Mouse (Mus musculus) heart, embryonic 11.5 days (tissue): ENCODE measurements at regions not wholly inside any gene's neighbourhood (a gene's known extent, or its start where the extent isn't known, plus 50 kb on each side); places are given as distances from the start of the nearest gene placed in this dataset.

Source experiments
- ATAC-seq: fragments of 200-750 bp; cut with Nextera tagmentation; replicated peaks from 2 replicates; pipeline ENCODE4 v1.8.0; 2017; ENCODE audit warnings: moderate library complexity; ENCODE audit not compliant: insufficient number of reproducible peaks, low FRiP score, low TSS enrichment
- H3K27ac ChIP-seq: fragments of 300-500 bp; sonication (generic); 2 replicates; pipeline ENCODE4 v1.5.1; 2014; ENCODE audit warnings: mild to moderate bottlenecking, low read depth, low read length
- H3K27me3 ChIP-seq: fragments of 300-500 bp; sonication (generic); 2 replicates; pipeline ENCODE4 v1.6.1; 2014; ENCODE audit warnings: mild to moderate bottlenecking, low read length, mixed read lengths; ENCODE audit not compliant: control insufficient read depth, insufficient read depth
- H3K36me3 ChIP-seq: fragments of 300-500 bp; sonication (generic); 2 replicates; pipeline ENCODE4 v1.6.1; 2014; ENCODE audit warnings: mild to moderate bottlenecking, low read length, moderate library complexity, mixed read lengths; ENCODE audit not compliant: control insufficient read depth, insufficient read depth
- H3K4me1 ChIP-seq: fragments of 300-500 bp; sonication (generic); 2 replicates; pipeline ENCODE4 v1.6.1; 2014; ENCODE audit warnings: low read length; ENCODE audit not compliant: control insufficient read depth, insufficient read depth
- H3K4me2 ChIP-seq: fragments of 300-500 bp; sonication (generic); 2 replicates; pipeline ENCODE4 v1.6.1; 2014; ENCODE audit warnings: mild to moderate bottlenecking, moderate library complexity
- H3K4me3 ChIP-seq: fragments of 300-500 bp; sonication (generic); 2 replicates; pipeline ENCODE4 v1.5.1; 2014; ENCODE audit warnings: low read depth, low read length
- H3K9ac ChIP-seq: fragments of 300-500 bp; sonication (generic); 2 replicates; pipeline ENCODE4 v1.6.1; 2014; ENCODE audit warnings: mild to moderate bottlenecking, low read depth, low read length, moderate library complexity
- H3K9me3 ChIP-seq: fragments of 300-500 bp; sonication (generic); replicated peaks from 2 replicates; pipeline ENCODE4 v1.6.1; 2016; ENCODE audit warnings: low read length; ENCODE audit not compliant: control insufficient read depth
- WGBS: fragments of 180-500 bp; shearing (Covaris S2); extraction: QIAGEN DNeasy Blood & Tissue Kit; methylation state at CpG from one replicate; pipeline ENCODE4 v1.1.7; 2014; ENCODE audit not compliant: insufficient replicate concordance; 5-methylcytosine and 5-hydroxymethylcytosine counted together

DNA sequence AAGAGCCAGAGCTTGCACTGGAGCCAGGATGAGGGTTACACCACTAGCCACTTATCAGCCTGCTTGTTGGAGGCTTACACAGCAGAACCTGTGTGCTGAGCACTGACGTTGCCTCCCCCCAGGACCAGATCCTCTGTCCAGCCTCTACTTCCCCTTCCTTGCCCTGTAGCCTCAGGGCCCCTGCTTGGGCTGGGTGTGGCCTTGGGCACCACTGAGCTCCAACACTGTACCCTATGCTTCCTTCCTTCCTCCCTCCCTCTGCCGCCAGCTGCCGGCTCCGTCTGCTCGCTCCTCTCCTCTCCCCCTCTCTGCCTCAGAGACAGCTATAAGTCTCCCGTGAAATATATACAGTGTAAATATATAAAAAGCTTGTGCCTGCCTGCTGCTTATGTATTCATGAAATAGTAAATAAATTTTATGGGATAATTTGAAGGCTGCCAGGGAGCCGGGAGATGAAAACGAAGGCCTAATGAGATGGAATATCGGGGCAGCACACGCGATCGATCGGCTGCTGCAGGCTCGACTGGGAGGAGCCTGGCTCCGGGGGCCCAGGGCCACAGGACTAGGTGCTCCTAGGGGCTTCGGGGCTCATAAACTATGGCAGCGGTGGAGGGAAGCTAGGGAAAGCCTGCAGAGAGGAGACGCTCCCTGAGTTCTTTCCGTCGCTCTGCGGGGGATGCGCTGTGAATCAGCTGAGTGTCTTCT is 135.6 kb downstream of the Rbm19 start:
- peak overlapping the region; percentile 25 for H3K4me3 ChIP-seq
- no peak overlapping the region for H3K27ac ChIP-seq
- H3K27me3 ChIP-seq, result peaks cover 59% of the 10 kb centered on the region
- no peak overlapping the region for H3K9ac ChIP-seq
- no peaks in the 10 kb centered on the region for H3K9me3 ChIP-seq
- H3K36me3 ChIP-seq, result no peaks in the 10 kb centered on the region
- H3K4me2 ChIP-seq, result peak overlapping the region; percentile 52
- ATAC-seq, result no peak
- no peaks in the 10 kb centered on the region for H3K4me1 ChIP-seq
- WGBS, result 11% methylated on average over 22 of the region's 22 CpGs

DNA sequence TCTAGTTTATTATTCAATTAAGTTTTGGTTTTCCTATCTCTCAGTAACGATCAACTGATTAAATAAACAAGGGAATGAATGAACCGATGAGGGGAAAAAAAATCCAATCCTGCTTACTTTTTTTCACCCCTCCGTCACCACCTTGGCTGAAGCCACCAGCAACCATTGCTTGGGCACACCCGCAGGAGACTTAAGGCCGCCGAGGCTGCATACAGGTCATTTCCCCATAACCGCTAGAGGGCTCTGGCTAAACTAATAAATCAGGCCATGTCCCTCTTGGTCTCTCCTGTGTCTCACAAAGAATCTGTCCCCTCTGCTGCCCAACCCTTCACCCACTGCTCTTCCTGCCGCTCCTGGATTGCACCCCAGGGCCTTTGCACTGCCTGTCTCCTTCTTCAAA is 136.3 kb downstream of the Rbm19 start:
- Histone ChIP-seq H3K9ac (no peak overlapping the region), H3K27me3 (peaks cover 54% of the 10 kb centered on the region), H3K4me2 (no peak overlapping the region), H3K4me1 (no peaks in the 10 kb centered on the region), H3K36me3 (no peaks in the 10 kb centered on the region), H3K4me3 (no peak overlapping the region), H3K27ac (no peak overlapping the region), H3K9me3 (no peaks in the 10 kb centered on the region)
- ATAC-seq, result no peak
- WGBS, result 8% methylated on average over 8 of the region's 8 CpGs

DNA sequence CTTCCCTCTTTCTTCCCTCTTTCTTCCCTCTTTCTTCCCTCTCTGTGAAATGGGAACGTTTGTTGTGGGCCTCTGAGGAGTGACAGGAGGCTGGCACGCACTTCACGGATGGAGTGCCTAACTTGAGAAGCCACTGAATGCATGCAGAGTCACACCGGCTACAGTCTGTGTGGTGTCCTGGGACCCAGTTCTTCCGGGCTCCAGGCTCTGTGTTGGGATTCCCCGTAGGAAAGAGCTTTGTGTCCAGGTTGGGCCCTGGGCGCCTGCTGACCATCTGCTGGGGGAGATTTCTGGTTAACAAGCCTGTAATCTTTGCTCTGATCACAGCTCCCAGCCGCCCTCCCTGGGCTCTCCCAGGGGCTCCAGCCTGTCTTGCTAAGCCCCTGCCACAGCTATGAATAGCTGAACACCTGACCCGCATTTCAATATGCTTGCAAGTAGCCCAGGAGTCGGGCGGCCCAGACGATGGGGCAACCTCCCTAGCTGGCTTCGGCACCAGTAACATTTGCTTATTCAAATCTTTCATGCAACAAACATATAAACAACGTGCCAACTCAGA is 146.5 kb downstream of the Rbm19 start:
- Histone ChIP-seq H3K27ac (no peak overlapping the region), H3K9ac (no peak overlapping the region), H3K27me3 (peaks cover 37% of the 10 kb centered on the region), H3K36me3 (no peaks in the 10 kb centered on the region), H3K4me2 (no peak overlapping the region), H3K4me3 (no peak overlapping the region), H3K4me1 (no peaks in the 10 kb centered on the region), H3K9me3 (no peaks in the 10 kb centered on the region)
- ATAC-seq, result no peak
- WGBS, result 33% methylated on average over 14 of the region's 14 CpGs

DNA sequence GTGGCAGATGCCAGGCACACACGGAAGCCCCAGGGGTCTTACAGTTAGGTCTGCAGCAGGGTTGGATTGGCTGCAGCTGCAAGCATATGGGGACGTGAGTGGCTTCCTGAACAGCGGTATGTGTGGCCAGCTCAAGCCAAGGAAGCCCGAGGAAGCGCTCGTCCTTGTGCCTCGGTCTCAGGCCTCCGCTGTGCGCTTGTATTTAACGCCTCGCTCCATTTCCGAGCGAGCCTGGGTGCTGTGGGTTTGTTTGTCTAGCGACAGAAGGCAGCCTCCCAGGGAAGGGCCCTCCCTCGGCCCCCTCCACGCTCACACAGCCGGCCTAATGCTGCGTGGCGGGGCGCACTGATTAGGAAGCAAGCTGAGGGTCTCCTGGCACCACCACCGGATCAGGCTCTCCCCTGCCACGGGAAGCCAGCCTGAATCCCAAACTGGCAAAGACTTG is 153.2 kb downstream of the Rbm19 start:
- peaks cover 49% of the 10 kb centered on the region for H3K27me3 ChIP-seq
- no peaks in the 10 kb centered on the region for H3K36me3 ChIP-seq
- no peak for ATAC-seq
- H3K4me3 ChIP-seq, result no peak overlapping the region
- peak overlapping the region; percentile 58 for H3K4me2 ChIP-seq
- no peak overlapping the region for H3K27ac ChIP-seq
- 0 out of 2 replicates have a peak overlapping the region, but pooled peaks have one; percentile 23 for H3K9ac ChIP-seq
- 0 out of 2 replicates have a peak, but pooled peaks cover 4% of the 10 kb centered on the region for H3K4me1 ChIP-seq
- WGBS, result 6% methylated on average over 22 of the region's 22 CpGs
- H3K9me3 ChIP-seq, result no peaks in the 10 kb centered on the region

DNA sequence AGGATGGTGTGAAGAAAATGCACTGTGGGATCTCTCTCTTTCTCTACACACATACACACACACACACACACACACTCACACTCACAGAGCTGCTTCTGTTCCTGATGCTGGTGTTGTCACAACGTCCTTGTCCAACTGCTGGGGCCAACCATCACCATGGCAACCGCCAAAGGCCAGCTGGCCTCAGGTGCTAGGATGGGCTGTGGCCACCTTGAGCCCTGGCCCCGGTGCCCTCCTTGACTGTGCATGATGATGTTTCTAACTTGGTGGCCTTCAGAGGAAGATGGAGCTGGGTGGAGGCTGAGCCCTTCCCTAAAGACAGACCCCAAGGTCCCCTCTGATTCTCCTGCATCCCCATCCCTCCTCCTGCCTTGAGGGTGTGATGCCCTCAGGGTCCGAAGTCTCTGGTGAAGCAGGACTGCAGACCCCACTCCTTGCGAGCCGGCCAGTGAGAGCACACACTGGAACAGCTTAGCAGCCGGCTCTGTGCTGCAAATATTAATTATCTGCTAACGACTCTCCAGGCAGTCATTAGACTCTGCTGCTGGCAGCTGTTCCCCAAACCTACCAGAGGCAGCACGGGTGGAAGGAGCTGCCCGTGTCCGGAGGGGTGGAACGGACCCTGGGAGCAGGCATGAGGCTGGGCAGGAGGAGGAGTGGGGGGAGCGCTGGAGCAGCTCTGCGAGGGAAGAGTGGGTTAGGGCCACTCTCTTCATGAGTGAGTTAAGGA is 154.8 kb downstream of the Rbm19 start:
- WGBS, result 60% methylated on average over 14 of the region's 14 CpGs
- H3K27me3 ChIP-seq, result peaks cover 44% of the 10 kb centered on the region
- no peak for ATAC-seq

DNA sequence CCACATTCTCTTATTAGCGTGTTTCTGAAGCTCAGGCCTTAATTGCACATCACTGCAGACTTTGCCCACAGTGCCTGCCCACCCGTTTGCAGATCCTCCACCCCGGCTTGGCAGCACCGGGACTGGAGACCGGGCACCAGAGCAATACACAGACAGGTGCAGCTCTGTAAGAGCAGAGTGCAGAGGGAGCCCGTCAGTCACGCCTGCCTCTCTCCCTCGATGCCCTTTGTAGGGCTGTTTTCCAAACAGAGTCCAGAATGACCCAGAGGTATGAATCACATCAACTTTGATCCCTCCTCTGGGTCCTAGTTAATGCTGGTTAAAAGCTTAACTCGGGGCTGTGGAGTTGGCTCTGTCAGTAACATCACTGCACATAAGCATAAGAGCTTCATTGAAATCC is 155.3 kb upstream of the Lhx5 start:
- Histone ChIP-seq H3K4me1 (peaks cover 8% of the 10 kb centered on the region), H3K9me3 (no peaks in the 10 kb centered on the region), H3K4me3 (no peak overlapping the region), H3K27me3 (peaks cover 44% of the 10 kb centered on the region), H3K4me2 (no peak overlapping the region), H3K9ac (no peak overlapping the region), H3K36me3 (no peaks in the 10 kb centered on the region), H3K27ac (no peak overlapping the region)
- 75% methylated on average over 9 of the region's 9 CpGs for WGBS
- ATAC-seq, result no peak

More for the DNA sequence above, 154.8 kb downstream of the Rbm19 start:
- H3K27ac ChIP-seq, result no peak overlapping the region
- H3K4me1 ChIP-seq, result 0 out of 2 replicates have a peak, but pooled peaks cover 4% of the 10 kb centered on the region
- no peaks in the 10 kb centered on the region for H3K9me3 ChIP-seq
- H3K9ac ChIP-seq, result no peak overlapping the region
- no peaks in the 10 kb centered on the region for H3K36me3 ChIP-seq
- H3K4me2 ChIP-seq, result no peak overlapping the region
- no peak overlapping the region for H3K4me3 ChIP-seq

DNA sequence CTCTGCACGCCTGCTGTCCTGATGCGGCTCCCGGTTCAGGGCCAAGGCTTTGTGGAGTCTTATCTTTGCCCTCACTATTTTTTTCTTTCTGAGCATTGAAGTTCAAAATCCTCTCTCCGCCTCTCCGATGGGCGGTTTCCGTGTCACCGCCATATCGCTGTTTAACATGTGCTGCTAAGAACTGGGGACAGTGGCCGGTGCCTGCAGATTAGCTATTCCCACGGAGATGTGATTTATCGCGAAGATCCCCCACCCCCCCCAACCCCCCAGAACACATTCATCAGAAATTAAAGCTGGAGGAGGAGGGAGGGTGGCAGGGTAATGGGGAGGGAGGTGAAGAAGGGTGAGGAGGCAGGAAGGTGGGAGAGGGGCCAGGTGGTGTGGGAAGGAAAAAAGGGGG is 151.2 kb upstream of the Lhx5 start:
- no peaks in the 10 kb centered on the region for H3K9me3 ChIP-seq
- H3K9ac ChIP-seq, result no peak overlapping the region
- no peak overlapping the region for H3K27ac ChIP-seq
- H3K27me3 ChIP-seq, result peaks cover 56% of the 10 kb centered on the region
- no peak for ATAC-seq
- H3K4me1 ChIP-seq, result peaks cover 10% of the 10 kb centered on the region
- WGBS, result 0% methylated on average over 13 of the region's 13 CpGs
- no peaks in the 10 kb centered on the region for H3K36me3 ChIP-seq
- no peak overlapping the region for H3K4me3 ChIP-seq
- H3K4me2 ChIP-seq, result peak overlapping the region; percentile 27; the same call in 1 of the 2 replicates

DNA sequence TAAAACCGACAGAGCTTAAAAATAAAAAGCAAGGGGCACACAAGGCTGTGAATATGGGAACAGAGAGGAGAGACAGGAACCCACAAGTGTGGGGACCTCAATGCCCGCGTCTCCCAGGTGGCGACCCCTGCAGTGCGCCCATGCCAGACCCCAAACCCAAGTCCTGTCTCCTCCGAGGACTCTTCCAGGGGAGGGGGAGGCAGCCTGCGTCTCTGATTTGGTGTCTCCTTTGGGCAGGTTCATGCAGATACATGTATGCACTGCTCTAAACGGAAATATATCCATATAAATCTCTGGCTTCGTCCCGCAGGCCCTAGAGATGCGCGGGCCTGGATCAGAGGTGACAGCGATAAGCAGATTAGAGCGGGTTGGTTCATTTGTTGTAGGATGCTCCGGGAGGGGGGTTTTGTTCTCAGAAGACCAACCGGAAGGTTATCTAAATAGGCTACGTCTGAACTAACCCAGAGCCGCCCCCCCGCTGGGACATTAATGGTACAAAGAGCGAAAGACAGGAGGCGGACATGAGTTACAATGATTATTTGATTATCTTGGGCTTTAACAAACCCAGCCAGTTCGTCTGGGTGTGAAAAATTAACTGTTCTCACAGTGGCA is 150.4 kb upstream of the Lhx5 start:
- peaks cover 63% of the 10 kb centered on the region for H3K27me3 ChIP-seq
- H3K9ac ChIP-seq, result no peak overlapping the region
- ATAC-seq, result no peak
- H3K4me2 ChIP-seq, result peak overlapping the region; percentile 39
- H3K4me1 ChIP-seq, result peaks cover 10% of the 10 kb centered on the region
- no peak overlapping the region for H3K27ac ChIP-seq
- WGBS, result 3% methylated on average over 22 of the region's 22 CpGs
- no peaks in the 10 kb centered on the region for H3K36me3 ChIP-seq
- H3K9me3 ChIP-seq, result no peaks in the 10 kb centered on the region
- no peak overlapping the region for H3K4me3 ChIP-seq
